Mouse (Mus musculus) brain, embryonic 14.5 days (tissue): ENCODE measurements around the gene Olfr1369-ps1. TPM values are rescaled to one million over a fixed set of nuclear protein-coding genes. Genes with fewer than 3 reads are reported as not detected.

Experiments
- DNase-seq: peaks from one replicate; pipeline ENCODE4 v3.0.0-alpha.2; 2011; ENCODE audit warnings: low read depth
- CTCF ChIP-seq: fragments of 200-500 bp; IDR thresholded peaks from 2 replicates; pipeline ENCODE4 v1.5.1; 2012; ENCODE audit warnings: inconsistent platforms, mild to moderate bottlenecking, moderate library complexity, borderline replicate concordance; ENCODE audit not compliant: insufficient read depth, insufficient read length; ENCODE audit errors: extremely low read depth
- POLR2A ChIP-seq: fragments of 200-500 bp; IDR thresholded peaks from 2 replicates; pipeline ENCODE4 v1.6.1; 2012; ENCODE audit warnings: mild to moderate bottlenecking, inconsistent platforms, borderline replicate concordance; ENCODE audit not compliant: poor library complexity, insufficient read depth, insufficient read length, severe bottlenecking; ENCODE audit errors: extremely low read depth
- polyA plus RNA-seq: library from polyadenylated mRNA; depleted of rRNA; stranded (reverse); fragments of >200 nt; gene quantifications from 2 replicates; pipeline ENCODE4 v1.2.3, GENCODE M21; 2012; rRNA removed

Gene Olfr1369-ps1
- polyA plus RNA-seq, 1 experiment: not detected

- DNase-seq: peak; percentile 95
- TF ChIP-seq CTCF (peak; percentile 89), POLR2A (no peak)
These were observed 47.6 kb downstream of the Olfr1369-ps1 start for GRCm38 (mm10) chr13:21158785-21159474.

GRCm38 (mm10) chr13:21159475-21159819 lies 48.2 kb downstream of the Olfr1369-ps1 start:
- DNase-seq: peak; percentile 58
- no peak for TF ChIP-seq POLR2A
- TF ChIP-seq CTCF: no peak

GRCm38 (mm10) chr13:21160041-21160511 lies 48.8 kb downstream of the Olfr1369-ps1 start:
- no peak for TF ChIP-seq CTCF
- TF ChIP-seq POLR2A: no peak

GRCm38 (mm10) chr13:21160657-21161590 lies 49.6 kb downstream of the Olfr1369-ps1 start:
- peak; percentile 96 for DNase-seq
- no peak for TF ChIP-seq POLR2A
- TF ChIP-seq CTCF: no peak

More at GRCm38 (mm10) chr13:21160041-21160511, 48.8 kb downstream of the Olfr1369-ps1 start:
- DNase-seq: peak; percentile 37

- TF ChIP-seq POLR2A (no peak), CTCF (no peak)
These were observed 50.3 kb downstream of the Olfr1369-ps1 start for GRCm38 (mm10) chr13:21161591-21161990.

GRCm38 (mm10) chr13:21162591-21162990 lies 51.3 kb downstream of the Olfr1369-ps1 start:
- TF ChIP-seq CTCF: no peak
- no peak for TF ChIP-seq POLR2A
- peak; percentile 51 for DNase-seq

More at GRCm38 (mm10) chr13:21161591-21161990, 50.3 kb downstream of the Olfr1369-ps1 start:
- no peak for DNase-seq

GRCm38 (mm10) chr13:21166936-21167909 lies 55.9 kb downstream of the Olfr1369-ps1 start:
- peak; percentile 89 for DNase-seq
- TF ChIP-seq POLR2A (no peak), CTCF (no peak)

GRCm38 (mm10) chr13:21167910-21168300 lies 56.6 kb downstream of the Olfr1369-ps1 start:
- DNase-seq: no peak
- TF ChIP-seq CTCF (no peak), POLR2A (no peak)

- DNase-seq: peak; percentile 62
- no peak for TF ChIP-seq CTCF
- no peak for TF ChIP-seq POLR2A
These were observed 57.2 kb downstream of the Olfr1369-ps1 start for GRCm38 (mm10) chr13:21168371-21169011.

Other genes starting within 250 kb of the Olfr1369-ps1 start
- not detected in 2 replicates for gene Olfr1370, start 36.5 kb upstream of the Olfr1369-ps1 start, polyA plus RNA-seq
- gene Olfr263, start 18.2 kb downstream of the Olfr1369-ps1 start, polyA plus RNA-seq: not detected in 2 replicates
- not detected in 2 replicates for gene Olfr1368, start 34.4 kb downstream of the Olfr1369-ps1 start, polyA plus RNA-seq
- 67.8 and 78.2 TPM in 2 replicates for gene Trim27, start 68.0 kb downstream of the Olfr1369-ps1 start, polyA plus RNA-seq
- 0.08 TPM in 2 replicates for gene Gpx5, start 181.2 kb downstream of the Olfr1369-ps1 start, polyA plus RNA-seq
- 0.11 TPM in 1 of 2 replicates, not detected in the other for gene Gpx6, start 200.6 kb downstream of the Olfr1369-ps1 start, polyA plus RNA-seq
- gene Olfr1367, start 235.4 kb downstream of the Olfr1369-ps1 start, polyA plus RNA-seq: not detected in 2 replicates